Mouse (Mus musculus) testis, adult 2 months (tissue): ENCODE data around the gene Ccl8.

ENCODE experiments used
- CTCF ChIP-seq: fragments of 200-500 bp; IDR thresholded peaks from 2 replicates; pipeline ENCODE4 v1.5.1; 2012; ENCODE audit warnings: low read depth, mild to moderate bottlenecking, inconsistent platforms, low read length, moderate library complexity; ENCODE audit not compliant: control insufficient read depth, insufficient read depth, insufficient replicate concordance
- POLR2A ChIP-seq: fragments of 200-500 bp; IDR thresholded peaks from 2 replicates; pipeline ENCODE4 v1.6.1; 2012; ENCODE audit warnings: low read depth, mild to moderate bottlenecking, inconsistent platforms, low read length, moderate library complexity; ENCODE audit not compliant: control insufficient read depth

GRCm38 (mm10) chr11:82139492-82140094 is 24.6 kb downstream of the Ccl8 start:
- TF ChIP-seq CTCF: no peak
- no peak for TF ChIP-seq POLR2A
